Mouse (Mus musculus): ENCODE measurements around the gene Tnfaip1.

GRCm38 (mm10) chr11:78540358-78540757 is 4.2 kb upstream of the Tnfaip1 start:
- TF ChIP-seq USF2 (conservative IDR thresholded peaks at IDR 0.05; ENCODE audit: low read depth, low read length) (no peak), POLR2A (IDR thresholded peaks at IDR 0.05; ENCODE audit: low read depth, low read length) (no peak), MXI1 (IDR thresholded peaks at IDR 0.05; ENCODE audit: low read depth, low read length) (no peak), CHD1 (IDR thresholded peaks at IDR 0.05; ENCODE audit: low read depth, low read length) (no peak), TBP (conservative IDR thresholded peaks at IDR 0.05; ENCODE audit: low read depth, low read length) (no peak), USF1 (IDR thresholded peaks at IDR 0.05; ENCODE audit: low read depth, low read length) (no peak)
